ENCODE assay signal across 27 mouse cellular contexts in the genomic region with DNA sequence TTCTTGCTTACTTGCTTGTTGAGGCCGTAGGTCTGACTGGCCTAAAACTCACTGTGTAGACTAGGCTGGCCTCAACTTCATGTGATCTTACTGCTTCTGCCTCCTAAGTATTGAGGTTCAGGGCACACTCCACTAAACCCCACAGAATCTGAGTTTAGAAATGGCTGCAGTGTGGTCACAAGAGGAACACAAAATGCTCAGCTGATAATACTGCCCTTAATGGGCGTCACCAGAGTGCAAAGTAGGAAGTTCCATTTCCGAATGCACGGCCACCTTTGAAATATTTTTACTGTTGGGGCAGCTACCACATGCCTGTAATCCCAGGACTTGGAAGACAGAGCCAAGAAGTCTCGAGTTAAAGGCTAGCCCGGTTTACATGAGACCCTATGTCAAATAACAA.
DNase-seq lines count a peak whose midpoint lies in the region; ATAC-seq and TF ChIP-seq lines count a peak whose summit lies in the region.
"Had no signal": no experiment of that assay in that cellular context is flagged by ENCODE, and none has a peak within 500 bp of the region (broad histone marks: within the 10 kb centered on the region; RNA-seq: fewer than 3 reads in every experiment).

No protein-coding gene starts in this region.

- H3K4me1 ChIP-seq in heart, embryonic 16.5 days (ENCODE audit: control insufficient read depth, insufficient read depth, low read length), result peaks cover 43% of the 10 kb centered on the region
- peaks cover 16% of the 10 kb centered on the region for H3K4me1 ChIP-seq in bone marrow, adult 2 months (ENCODE audit: control insufficient read depth, insufficient read depth, low read length)
- H3K4me1 ChIP-seq in liver, embryonic 11.5 days (replicated peaks; ENCODE audit: control insufficient read depth, insufficient read depth, low read length), result peaks cover 50% of the 10 kb centered on the region
- H3K4me1 ChIP-seq in liver, postnatal 0 days (ENCODE audit: insufficient read depth), result peaks cover 51% of the 10 kb centered on the region

- ATAC-seq in heart, embryonic 16.5 days (replicated peaks; ENCODE audit: extremely low read depth, insufficient read depth, low FRiP score), result no peak
- ATAC-seq in liver, embryonic 11.5 days (replicated peaks; ENCODE audit: low FRiP score), result no peak
- no peak for ATAC-seq in liver, postnatal 0 days
- ATAC-seq: midbrain, embryonic 15.5 days; Patski had no signal

- TF ChIP-seq POLR2A in bone marrow, adult 2 months (IDR thresholded peaks at IDR 0.05; ENCODE audit: borderline replicate concordance, control insufficient read depth, low read depth, low read length), result no peak

- peak overlapping the region; percentile 51; the same call in 1 of the 2 replicates for H3K27ac ChIP-seq in heart, embryonic 16.5 days (ENCODE audit: low read length)
- H3K27ac ChIP-seq in bone marrow, adult 2 months (ENCODE audit: control insufficient read depth, insufficient read depth, low read depth, low read length, poor library complexity), result peak overlapping the region; percentile 65; the same call in 1 of the 2 replicates
- 0 out of 2 replicates have a peak overlapping the region, but pooled peaks have one; percentile 23 for H3K27ac ChIP-seq in liver, embryonic 11.5 days (ENCODE audit: low read depth, low read length)
- H3K27ac ChIP-seq in liver, postnatal 0 days (ENCODE audit: low read depth), result peak overlapping the region; percentile 71
- H3K27ac ChIP-seq: embryonic facial prominence, embryonic 12.5 days; forebrain, embryonic 12.5 days; hindbrain, embryonic 13.5 days; limb, embryonic 15.5 days; midbrain, embryonic 15.5 days; neural tube, embryonic 13.5 days; stomach, embryonic 15.5 days had no signal

- TF ChIP-seq EP300 in liver, postnatal 0 days (IDR thresholded peaks at IDR 0.05; ENCODE audit: low read depth), result no peak

- H3K9me3 ChIP-seq in heart, embryonic 16.5 days (replicated peaks; ENCODE audit: control insufficient read depth, low read length), result no peaks in the 10 kb centered on the region
- H3K9me3 ChIP-seq in liver, embryonic 11.5 days (ENCODE audit: control insufficient read depth, low read length), result no peaks in the 10 kb centered on the region
- no peaks in the 10 kb centered on the region for H3K9me3 ChIP-seq in liver, postnatal 0 days (ENCODE audit: low read length)
- H3K9me3 ChIP-seq: embryonic facial prominence, embryonic 12.5 days; forebrain, embryonic 12.5 days; hindbrain, embryonic 13.5 days; limb, embryonic 15.5 days; megakaryocyte, embryonic 14.5 days; midbrain, embryonic 15.5 days; neural tube, embryonic 13.5 days; stomach, embryonic 15.5 days had no signal

- no peak overlapping the region for H3K9ac ChIP-seq in heart, embryonic 16.5 days (ENCODE audit: low read length)
- no peak overlapping the region for H3K9ac ChIP-seq in liver, embryonic 11.5 days (ENCODE audit: low read depth, low read length)
- no peak overlapping the region; the same call in 1 of the 2 replicates for H3K9ac ChIP-seq in liver, postnatal 0 days (replicated peaks)
- H3K9ac ChIP-seq: embryonic facial prominence, embryonic 12.5 days; forebrain, embryonic 12.5 days; hindbrain, embryonic 13.5 days; limb, embryonic 15.5 days; midbrain, embryonic 15.5 days; neural tube, embryonic 13.5 days; stomach, embryonic 15.5 days had no signal

- no peak for DNase-seq in heart, adult 8-10 months (ENCODE audit: low spot score)
- DNase-seq in liver, embryonic 11.5 days (ENCODE audit: low spot score), result no peak
- DNase-seq in liver, postnatal 0 days, result no peak
- DNase-seq in kidney, adult 11 months, result no peak
- DNase-seq in left cerebral cortex, postnatal 36 days (ENCODE audit: low spot score in 2 of 2), result no peak
- DNase-seq in frontal cortex, postnatal 36 days (ENCODE audit: low spot score in 2 of 2), result no peak
- DNase-seq: adrenal gland, postnatal 36 days; cerebellum, adult 11-12 months; cerebellum, postnatal 10 days; heart, adult 11 months; kidney, adult 18-20 months; kidney, postnatal 4 days; left cerebral cortex, postnatal 4 days; lung, postnatal 14 days; thymus, adult 2 months had no signal

- H3K4me3 ChIP-seq in heart, embryonic 16.5 days (ENCODE audit: low read length), result no peak overlapping the region
- no peak overlapping the region for H3K4me3 ChIP-seq in bone marrow, adult 2 months (replicated peaks; ENCODE audit: control insufficient read depth, low read depth, low read length)
- no peak overlapping the region for H3K4me3 ChIP-seq in liver, embryonic 11.5 days (ENCODE audit: low read depth, low read length)
- H3K4me3 ChIP-seq in liver, postnatal 0 days (ENCODE audit: low read depth, low read length), result no peak overlapping the region
- H3K4me3 ChIP-seq: embryonic facial prominence, embryonic 12.5 days; forebrain, embryonic 12.5 days; hindbrain, embryonic 13.5 days; limb, embryonic 15.5 days; midbrain, embryonic 15.5 days; myocyte; neural tube, embryonic 13.5 days; stomach, embryonic 15.5 days had no signal

- H3K4me2 ChIP-seq in heart, embryonic 16.5 days (ENCODE audit: low read depth, low read length), result no peak overlapping the region
- no peak overlapping the region for H3K4me2 ChIP-seq in liver, embryonic 11.5 days
- H3K4me2 ChIP-seq in liver, postnatal 0 days (ENCODE audit: low read depth, low read length), result no peak overlapping the region
- H3K4me2 ChIP-seq: embryonic facial prominence, embryonic 12.5 days; forebrain, embryonic 12.5 days; hindbrain, embryonic 13.5 days; limb, embryonic 15.5 days; midbrain, embryonic 15.5 days; neural tube, embryonic 13.5 days; stomach, embryonic 15.5 days had no signal

- no peaks in the 10 kb centered on the region for H3K27me3 ChIP-seq in heart, embryonic 16.5 days (ENCODE audit: control insufficient read depth, insufficient read depth, low read length)
- no peaks in the 10 kb centered on the region for H3K27me3 ChIP-seq in liver, embryonic 11.5 days (replicated peaks; ENCODE audit: control insufficient read depth, insufficient read depth, low read length)
- no peaks in the 10 kb centered on the region for H3K27me3 ChIP-seq in liver, postnatal 0 days (ENCODE audit: insufficient read depth, low read length)
- H3K27me3 ChIP-seq: embryonic facial prominence, embryonic 12.5 days; forebrain, embryonic 12.5 days; hindbrain, embryonic 13.5 days; limb, embryonic 15.5 days; megakaryocyte, embryonic 14.5 days; midbrain, embryonic 15.5 days; neural tube, embryonic 13.5 days; Patski; stomach, embryonic 15.5 days had no signal

- no peaks in the 10 kb centered on the region for H3K36me3 ChIP-seq in heart, embryonic 16.5 days (ENCODE audit: control insufficient read depth, insufficient read depth)
- H3K36me3 ChIP-seq in liver, embryonic 11.5 days (ENCODE audit: control insufficient read depth, insufficient read depth, low read length), result no peaks in the 10 kb centered on the region
- no peaks in the 10 kb centered on the region for H3K36me3 ChIP-seq in liver, postnatal 0 days (replicated peaks; ENCODE audit: insufficient read depth, low read length)
- H3K36me3 ChIP-seq: embryonic facial prominence, embryonic 12.5 days; forebrain, embryonic 12.5 days; hindbrain, embryonic 13.5 days; limb, embryonic 15.5 days; midbrain, embryonic 15.5 days; neural tube, embryonic 13.5 days; stomach, embryonic 15.5 days had no signal

- TF ChIP-seq CTCF in bone marrow, adult 2 months (IDR thresholded peaks at IDR 0.05; ENCODE audit: control insufficient read depth, insufficient read depth, low read length), result no peak
- no peak for TF ChIP-seq CTCF in liver, postnatal 0 days (IDR thresholded peaks at IDR 0.05; ENCODE audit: low read depth)

- intact Hi-C loops in left cerebral cortex, postnatal 36 days (cut with DNase I), result no loop called here

- 82% methylated on average over 6 of the region's 6 CpGs for WGBS in heart, embryonic 16.5 days
- WGBS in bone marrow, adult 2 months, result 33% methylated on average over 6 of the region's 6 CpGs
- WGBS in liver, embryonic 11.5 days, result 64% methylated on average over 6 of the region's 6 CpGs
- whole genome bisulfite sequencing in liver, postnatal 0 days (ENCODE audit: insufficient replicate concordance), result 60% methylated on average over 6 of the region's 6 CpGs
